Mouse (Mus musculus) activated CD4-positive, CD25-positive, alpha-beta regulatory T cell, adult 4 months (primary cell): ENCODE measurements at regions not wholly inside any gene's neighbourhood (a gene's known extent, or its start where the extent isn't known, plus 50 kb on each side); places are given as distances from the start of the nearest gene placed in this dataset.

Source experiments
- ATAC-seq: one replicate; pipeline ENCODE4 v1.8.0; 2017

DNA sequence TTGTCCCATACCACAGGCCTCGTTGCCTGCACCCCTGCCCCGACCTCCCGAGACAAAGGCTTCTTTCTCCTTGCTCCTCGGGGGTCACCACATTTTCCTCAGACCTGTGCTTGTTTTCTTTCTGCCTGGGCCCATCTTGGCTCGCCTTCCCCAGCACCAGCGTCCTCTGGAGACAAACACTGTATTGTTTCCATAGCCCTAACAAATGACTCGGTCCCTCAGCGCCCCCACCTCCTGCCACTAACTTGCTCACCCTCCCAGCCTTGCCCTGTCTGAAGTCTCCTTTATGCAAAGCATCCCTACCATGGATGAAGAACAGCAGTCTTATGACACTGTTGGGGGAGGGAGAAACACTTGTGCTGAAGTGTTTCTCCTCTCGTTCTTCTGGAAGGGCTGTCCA is 402.1 kb downstream of the Sox9 start:
- no peak for ATAC-seq

GRCm38 (mm10) chr11:113187407-113187806 is 405.4 kb downstream of the Sox9 start:
- ATAC-seq = peak; percentile 67

DNA sequence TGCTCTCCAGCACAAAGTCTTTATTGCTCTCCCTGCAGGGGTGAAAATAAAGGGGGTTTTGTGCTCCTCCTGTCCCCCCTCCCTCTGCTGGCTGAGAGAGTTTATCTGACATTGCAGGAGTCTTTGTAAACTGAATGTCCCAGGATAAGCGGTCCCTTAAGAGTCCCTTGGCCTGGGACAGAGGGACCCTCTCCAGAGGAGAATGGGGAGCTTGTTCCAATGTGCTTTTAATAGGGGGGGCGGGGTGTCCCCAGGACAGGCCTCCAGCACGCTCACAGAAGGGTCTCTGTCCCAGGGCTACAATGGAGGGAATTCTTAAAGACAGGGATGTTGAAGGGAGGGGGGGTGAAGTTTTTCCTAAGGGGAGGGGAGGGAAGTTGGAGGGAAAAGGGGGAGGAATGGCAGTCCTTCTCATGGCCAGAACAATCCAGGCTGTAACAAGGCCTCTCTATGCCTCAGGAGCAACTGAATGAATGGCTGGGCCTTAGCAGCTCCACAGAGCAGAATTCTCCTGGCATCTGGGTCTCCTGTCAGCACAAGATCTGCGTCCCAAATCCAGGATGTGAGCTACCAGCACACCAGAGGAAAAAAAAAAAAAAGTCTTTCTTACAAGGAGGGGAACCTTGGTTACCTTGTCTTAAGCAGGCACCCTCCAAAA is 406.4 kb downstream of the Sox9 start:
- no peak for ATAC-seq

GRCm38 (mm10) chr11:113190006-113190405 is 408.0 kb downstream of the Sox9 start:
- ATAC-seq = peak; percentile 26

DNA sequence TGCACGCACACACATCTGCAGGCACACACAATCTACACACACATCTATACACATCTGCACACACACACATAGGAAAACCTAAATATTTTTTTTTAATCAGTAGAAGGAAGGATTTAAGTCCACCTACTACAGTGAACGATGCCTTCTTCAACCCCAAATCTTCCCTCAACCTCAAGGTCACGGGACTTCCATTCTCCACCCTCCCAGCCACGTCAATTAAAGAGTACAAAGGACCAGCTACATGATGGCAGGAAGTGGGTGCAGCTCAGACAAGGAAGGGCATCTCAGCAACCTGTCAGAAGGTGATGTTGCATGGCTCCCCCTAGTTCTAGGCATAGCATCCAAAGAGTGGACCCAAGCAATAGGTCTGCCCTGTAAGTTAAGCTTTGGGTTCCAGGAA is 408.5 kb downstream of the Sox9 start:
- ATAC-seq = peak; percentile 84

DNA sequence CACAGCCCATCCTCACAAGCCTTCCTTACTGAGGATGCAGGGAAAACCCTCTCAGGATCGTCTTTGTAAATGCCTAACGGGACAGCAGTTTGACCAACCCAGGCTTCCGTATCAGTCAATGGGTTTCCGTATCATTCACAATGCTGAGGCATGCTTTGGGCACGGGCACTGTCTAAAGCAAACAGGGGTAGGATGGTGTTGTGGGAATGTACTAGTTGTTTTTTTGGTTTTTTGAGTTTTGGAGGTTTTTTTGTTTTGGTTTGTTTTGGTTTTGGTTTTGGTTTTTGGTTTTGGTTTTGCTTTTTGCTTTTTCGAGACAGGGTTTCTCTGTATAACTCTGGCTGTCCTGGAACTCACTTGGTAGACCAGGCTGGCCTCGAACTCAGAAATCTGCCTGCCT is 409.0 kb downstream of the Sox9 start:
- ATAC-seq = no peak

- no peak for ATAC-seq
These were observed 410.2 kb downstream of the Sox9 start for GRCm38 (mm10) chr11:113192086-113192856.

GRCm38 (mm10) chr11:113194144-113194827 is 412.3 kb downstream of the Sox9 start:
- no peak for ATAC-seq
